Mouse (Mus musculus): ENCODE results near the gene Psmd12.

Gene Psmd12

DNA sequence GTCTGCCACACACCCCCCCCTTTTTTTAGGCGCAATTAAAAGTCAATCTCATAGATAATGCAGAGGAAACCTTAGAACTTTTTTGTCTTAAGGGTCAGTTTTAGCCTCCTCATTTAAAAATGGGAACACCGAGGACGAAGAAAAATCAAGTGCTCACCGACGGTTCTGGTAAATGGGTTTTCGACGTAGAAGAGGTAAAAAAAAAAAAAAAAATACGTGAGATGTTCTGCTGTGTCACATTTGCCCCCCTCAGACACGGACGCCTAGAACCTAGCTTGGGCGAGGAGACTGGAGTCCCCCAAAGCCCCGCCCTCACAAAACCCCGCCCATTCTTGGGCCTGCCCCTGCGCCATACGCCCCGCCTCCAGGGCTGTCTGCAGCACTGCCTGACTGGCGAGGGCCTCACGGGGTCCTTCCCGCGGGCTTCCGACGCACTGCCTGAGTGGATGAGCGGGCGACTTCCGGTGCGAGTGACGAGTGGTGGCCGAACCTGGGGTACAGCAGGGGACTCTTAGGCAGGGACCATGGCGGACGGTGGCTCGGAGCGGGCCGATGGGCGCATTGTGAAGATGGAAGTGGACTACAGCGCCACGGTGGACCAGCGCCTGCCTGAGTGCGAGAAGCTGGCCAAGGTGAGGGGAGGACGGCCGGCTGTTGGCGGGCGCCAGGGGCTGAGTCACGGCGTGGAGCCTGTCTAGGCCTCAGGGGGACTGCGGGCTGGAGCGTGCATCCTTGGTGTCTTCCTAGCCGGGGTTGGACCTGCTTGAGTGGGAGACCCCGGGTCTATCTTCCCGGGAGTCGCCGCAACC lies at the start of gene Psmd12:
Gene Psmd12, plus strand, starts transcription at position 432 of the 809 bp plus-strand sequence.
- DNase-seq (ENCODE audit: low read depth, low spot score) = peak; percentile 98

DNA sequence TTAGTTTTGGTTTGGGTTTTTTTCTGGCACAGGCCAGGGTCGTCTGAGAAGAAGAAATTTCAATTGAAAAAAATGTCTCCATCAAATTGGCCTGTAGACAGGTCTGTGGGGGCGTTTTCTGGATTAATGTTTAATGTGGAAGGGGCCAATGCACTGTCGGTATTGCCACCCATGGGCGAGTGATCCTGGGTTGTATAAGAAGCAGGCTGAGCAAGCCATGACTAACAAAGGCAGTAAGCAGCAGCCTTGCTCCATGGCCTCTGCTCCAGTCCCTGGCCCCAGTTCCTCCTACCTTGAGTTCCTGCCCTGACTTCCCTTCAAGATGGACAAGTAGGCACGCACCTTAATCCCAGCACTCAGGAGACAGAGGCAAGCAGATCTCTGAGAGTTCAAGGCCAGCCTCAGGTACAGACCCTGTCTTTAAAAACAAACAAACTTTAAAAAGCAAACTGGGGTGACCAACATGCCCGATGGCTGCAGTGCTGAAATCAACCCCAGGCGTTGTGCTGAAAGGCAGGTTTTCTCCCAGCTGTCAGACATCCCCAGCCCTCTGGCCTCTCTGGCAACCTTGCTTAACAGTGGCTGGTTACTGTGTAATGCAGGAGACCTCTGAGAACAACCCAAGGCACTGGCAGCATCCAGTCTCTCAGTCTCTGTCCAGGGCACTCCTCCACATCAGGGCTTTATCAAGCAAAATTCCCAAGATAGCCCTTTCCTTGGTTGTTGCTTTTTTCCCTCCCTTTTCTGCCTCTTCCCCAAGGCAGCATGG lies 47.9 kb upstream of the Psmd12 start:
- DNase-seq (ENCODE audit: low read depth, low spot score) = no peak

DNA sequence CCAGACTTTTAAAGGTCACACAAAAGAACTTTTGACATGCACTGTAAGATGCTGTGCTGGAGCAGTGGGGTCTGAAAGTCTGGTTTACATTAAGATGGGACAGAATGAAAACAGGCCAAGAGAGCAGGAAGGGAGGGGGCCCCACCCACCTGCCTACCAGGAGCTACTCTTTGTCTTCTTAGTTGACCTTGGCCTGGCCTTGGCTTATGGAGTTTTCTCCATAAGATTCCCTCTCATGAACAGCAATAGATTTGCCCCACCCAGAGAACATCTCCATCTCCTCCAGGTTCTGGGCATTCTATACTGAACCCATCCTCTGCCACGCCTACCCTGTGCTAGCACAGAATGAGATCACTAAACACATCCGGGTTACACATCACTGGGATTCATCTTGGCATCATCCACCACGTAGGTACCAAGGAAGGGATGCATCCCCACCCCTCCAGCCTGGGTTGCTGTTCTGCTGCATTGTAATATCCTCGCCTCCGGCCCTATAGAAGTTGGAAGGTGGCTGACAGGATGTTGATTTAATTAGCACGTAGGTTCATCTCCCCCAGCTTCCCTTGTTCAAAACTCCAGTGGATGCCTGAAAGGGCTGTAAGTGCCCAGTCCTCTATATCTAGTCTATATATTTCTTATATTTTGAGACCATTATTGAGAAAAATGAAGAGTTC lies 43.4 kb upstream of the Psmd12 start:
- DNase-seq (ENCODE audit: low read depth, low spot score) = no peak

DNA sequence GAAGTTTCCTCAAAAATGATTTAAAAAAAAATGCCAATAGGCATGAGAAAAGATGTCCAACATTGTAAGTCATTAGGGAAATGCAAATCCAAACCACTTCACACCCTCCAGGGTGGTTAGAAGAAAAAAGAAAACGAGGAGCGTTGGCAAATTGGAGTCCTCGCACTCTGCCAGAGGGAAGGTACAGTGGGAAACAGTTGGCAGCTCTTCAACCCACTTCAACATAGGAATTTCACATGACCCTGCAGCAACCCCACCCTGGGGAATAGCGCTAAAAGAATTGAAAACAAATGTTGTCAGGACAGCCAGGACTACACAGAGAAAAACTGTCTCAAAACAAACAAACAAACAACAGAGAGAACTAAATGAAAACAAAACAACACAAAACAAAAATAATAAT lies 41.6 kb upstream of the Psmd12 start:
- DNase-seq (ENCODE audit: low read depth, low spot score) = no peak

DNA sequence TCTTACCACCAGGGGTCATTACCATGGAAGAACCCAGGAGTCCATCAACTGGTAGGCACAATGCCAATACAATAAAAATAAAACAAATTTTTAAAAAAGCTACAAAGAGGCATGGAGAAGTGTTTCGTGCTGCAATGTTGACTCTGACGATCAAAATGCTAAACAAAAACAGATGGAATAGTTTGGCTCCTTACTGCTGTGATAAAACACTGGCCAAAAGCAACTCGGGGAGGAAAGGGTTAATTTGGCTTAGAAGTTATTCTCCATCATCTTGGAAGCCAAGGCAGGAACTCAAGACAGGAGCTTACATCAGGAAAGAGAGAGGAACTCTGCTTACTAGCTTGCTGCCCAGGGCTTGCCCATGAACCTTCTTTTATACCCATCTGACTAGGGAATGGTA lies 41.1 kb upstream of the Psmd12 start:
- no peak for DNase-seq (ENCODE audit: low read depth, low spot score)

DNA sequence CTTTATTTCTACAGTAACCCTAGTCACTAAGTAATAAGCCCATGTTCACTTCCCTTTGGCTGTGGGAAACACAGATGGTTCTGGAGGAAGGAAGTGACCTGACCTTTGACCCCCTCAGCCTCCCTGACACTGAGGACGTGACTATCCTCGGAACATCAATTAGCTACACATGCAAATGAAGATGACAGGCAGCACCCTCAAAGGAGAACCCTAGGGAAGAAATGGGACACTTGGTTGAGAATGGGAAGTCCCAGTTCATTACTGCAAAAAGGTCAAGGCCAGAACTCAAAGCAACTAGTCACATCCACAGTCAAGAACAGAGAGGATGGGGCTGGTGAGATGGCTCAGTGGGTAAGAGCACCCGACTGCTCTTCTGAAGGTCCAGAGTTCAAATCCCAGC lies 38.2 kb upstream of the Psmd12 start:
- no peak for DNase-seq (ENCODE audit: low read depth, low spot score)

DNA sequence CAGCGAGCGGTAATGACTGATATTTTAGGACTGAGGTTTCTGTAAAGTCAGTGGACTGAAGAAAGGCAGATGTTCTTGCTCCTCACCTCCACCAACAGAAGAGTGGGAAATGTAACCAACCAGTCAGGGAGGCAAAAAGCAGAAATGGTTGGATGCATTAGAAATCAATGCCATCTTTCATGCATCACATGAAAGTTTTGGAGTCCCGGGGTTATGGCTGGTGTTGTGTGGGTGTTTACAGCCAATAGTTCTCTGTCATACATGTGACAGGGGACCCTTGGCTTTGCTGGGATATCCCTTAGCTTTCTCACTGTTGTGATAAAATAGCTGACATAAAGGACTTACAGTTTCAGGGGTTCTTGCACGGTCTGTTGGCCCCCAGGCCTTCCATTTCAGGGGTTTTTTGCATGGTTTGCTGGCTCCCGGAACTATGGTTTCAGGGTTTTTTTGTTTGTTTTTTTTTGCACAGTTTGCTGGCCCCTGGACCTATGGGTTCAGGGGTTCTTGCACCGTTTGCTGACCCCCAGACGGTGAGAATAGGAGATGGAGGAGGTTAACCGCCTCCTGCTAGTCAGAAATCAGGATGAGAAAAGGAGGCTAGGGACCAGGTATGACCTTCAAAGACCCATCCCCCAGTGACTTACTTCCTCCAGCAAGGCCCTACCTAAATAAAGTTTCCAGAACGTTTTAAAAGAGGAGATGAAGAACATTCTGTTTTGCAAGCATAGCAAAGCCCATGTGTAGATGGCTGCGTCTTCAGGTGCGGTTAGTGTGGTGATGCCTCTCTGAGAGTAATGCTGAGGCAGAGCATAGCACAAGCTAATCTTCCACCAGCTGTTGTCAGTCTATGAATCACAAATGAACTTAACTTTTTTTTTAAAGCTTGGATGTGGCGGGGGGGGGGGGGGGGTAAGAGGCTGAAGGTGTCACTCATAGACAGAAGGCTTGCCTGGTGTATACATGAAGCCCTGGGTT lies 35.9 kb upstream of the Psmd12 start:
- no peak for DNase-seq (ENCODE audit: low read depth, low spot score)

DNA sequence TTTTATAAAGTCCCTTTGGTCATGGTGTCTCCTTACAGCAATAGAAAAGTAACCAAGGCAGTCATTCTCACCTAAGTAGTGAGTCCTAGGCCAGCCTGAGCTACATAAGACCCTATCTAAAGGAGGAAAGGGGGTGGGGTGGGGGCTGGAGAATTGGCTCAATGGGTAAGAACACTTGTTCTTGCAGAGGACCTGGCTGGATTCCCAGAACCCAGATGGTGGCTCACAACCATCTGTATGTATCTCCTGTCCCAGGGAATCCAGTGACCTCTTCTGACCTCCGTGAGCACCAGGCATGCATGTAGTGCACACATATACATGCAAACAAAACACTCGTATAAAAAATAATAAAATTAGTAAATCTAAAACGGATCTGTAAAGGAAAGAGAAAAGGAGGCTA lies 33.6 kb upstream of the Psmd12 start:
- DNase-seq (ENCODE audit: low read depth, low spot score) = peak; percentile 90

DNA sequence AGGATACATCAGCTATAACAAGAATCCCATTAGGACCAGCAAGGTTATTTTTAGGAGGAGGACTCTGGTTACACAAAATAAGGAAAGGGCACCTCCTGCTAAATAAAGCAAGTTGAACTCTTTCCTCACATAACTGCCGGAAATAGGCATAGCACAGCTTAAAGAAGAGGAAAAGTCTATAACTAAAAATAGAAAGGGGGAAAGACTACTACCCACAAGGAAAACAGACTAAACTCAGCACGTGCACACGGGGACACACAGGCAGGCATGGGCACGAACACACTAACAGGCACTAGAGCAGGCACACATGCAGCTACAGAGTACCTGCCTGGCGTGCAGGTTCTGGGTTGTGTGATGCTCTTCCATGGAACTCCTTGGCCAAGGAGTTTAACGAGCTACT lies 32.6 kb upstream of the Psmd12 start:
- DNase-seq (ENCODE audit: low read depth, low spot score) = no peak

DNA sequence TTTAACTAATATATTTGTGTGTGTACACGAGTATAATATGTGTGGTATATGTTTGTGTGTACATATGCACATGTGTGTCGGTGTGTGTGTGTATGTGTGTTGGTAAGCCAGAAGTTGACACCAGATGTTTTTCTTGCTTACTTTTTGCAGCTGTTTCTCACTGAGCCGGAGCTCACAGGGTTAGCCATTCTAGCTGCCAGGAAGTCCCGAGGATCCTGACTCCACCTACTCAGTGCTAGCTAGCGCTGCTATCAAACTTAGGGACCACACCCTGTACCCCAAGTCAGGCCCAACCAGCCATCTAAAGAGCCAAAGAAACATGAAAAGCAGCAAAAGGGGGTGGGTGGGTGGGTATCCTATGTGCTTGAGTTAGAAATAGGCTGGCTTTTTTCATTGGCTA lies 31.9 kb upstream of the Psmd12 start:
- DNase-seq (ENCODE audit: low read depth, low spot score) = no peak

DNA sequence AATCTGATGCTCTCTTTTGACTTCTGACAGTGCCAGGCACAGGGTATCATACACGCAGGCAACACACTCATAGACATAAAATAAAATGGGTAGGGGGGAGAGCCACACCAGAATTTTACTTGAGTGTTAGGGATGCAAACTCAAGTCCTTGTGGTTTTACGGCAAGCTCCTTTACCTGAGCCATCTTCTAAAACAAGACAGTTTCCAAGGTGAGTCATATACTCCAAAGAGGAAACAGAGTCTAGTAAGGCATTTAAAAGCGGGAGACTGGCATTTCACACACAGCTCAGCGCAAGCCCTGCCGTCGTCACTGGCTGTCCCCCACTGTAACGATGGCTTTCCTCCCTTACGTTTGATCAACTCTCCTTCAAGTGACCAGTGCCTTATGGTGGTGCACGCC lies 31.4 kb upstream of the Psmd12 start:
- no peak for DNase-seq (ENCODE audit: low read depth, low spot score)

DNA sequence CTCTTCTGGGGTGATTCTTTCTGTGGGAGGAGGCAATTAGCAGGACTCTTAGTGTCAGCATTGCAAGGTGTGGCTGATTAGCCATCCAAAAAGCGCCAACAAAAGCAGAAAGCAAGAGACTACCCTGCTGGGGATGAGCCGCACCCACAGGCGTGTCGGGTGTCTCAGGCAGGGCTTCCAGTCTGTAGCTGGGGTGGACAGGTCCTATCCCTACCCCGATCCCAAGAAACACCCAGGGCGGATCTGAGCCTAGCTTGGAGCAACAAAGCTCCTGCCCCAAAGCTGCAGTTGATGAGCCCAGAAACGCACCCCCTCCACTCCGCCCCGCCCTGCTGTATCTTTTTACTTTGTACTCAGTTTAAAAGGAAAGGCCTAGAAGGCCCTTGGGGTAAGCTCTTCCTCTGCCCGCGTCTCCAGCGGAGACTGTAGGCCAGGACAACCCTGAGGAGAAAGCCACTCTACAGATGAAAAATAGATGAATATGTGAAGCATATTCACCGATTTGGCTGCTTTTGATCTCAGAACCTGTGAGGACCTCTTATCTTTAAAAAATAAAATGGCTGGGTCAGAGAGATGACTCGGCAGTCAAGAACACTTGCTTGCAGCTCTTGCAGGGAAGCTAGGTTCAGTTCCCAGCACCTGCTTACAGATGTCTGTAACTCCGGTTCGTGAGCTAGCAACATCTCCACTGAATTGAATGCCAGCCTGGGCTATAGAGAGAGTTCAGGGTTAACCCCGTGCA lies 29.9 kb upstream of the Psmd12 start:
- DNase-seq (ENCODE audit: low read depth, low spot score) = no peak

DNA sequence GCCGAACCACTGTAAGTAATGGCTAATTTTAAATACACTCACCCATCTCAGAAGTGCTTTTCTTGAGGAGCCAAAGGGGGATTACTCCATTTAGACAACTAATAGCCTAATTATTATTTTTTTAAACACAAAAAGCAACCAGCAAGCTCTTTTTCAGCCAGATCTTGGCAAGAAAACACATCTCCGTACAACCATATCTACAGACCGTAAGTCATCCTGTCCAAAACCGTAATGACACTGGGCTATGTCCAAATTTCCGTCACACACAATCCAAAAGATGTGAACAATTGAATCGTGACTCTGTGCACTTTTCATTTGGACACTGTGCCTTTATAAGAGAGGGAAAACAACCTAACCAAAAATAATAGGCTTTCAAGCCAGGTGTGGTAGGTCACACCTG lies 29.2 kb upstream of the Psmd12 start:
- DNase-seq (ENCODE audit: low read depth, low spot score) = no peak

DNA sequence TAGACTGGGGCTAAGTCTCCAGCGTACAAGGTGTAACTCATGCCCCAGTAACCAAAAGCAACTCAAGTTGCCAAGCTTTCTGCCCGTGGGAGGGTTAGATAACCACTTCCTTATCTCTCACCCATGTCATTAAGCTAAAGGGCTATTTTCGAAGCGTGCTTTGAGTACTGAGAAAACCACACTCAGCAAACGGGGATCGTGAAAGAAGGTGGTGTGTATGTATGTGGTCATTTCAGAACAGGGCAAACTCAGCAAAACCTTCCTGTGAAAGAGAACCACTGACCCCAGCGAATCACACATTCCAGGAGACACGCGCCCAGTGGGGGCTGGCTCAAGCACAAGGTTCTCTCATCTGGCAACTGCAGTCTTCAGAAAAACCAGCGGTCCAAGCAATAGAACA lies 28.2 kb upstream of the Psmd12 start:
- no peak for DNase-seq (ENCODE audit: low read depth, low spot score)

DNA sequence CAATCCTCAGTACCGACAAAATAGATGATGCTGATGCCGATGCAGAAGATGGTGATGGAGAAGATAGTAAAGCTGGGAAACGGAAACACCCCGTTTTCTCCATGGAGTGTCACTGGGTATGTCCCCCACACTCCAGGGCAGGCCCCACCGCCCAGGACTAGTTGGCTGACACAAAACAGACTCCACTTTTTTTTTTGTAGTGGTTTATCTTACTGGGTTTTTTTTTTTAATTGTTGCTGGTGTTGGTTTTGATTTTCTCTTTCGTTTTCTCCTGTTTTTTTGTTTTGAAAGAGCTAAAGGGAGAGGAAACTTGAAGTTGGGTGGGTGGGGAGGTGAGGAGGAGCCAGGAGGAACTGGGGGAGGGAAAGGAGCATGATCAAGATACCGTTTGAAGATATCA lies 27.2 kb upstream of the Psmd12 start:
- DNase-seq (ENCODE audit: low read depth, low spot score) = no peak

DNA sequence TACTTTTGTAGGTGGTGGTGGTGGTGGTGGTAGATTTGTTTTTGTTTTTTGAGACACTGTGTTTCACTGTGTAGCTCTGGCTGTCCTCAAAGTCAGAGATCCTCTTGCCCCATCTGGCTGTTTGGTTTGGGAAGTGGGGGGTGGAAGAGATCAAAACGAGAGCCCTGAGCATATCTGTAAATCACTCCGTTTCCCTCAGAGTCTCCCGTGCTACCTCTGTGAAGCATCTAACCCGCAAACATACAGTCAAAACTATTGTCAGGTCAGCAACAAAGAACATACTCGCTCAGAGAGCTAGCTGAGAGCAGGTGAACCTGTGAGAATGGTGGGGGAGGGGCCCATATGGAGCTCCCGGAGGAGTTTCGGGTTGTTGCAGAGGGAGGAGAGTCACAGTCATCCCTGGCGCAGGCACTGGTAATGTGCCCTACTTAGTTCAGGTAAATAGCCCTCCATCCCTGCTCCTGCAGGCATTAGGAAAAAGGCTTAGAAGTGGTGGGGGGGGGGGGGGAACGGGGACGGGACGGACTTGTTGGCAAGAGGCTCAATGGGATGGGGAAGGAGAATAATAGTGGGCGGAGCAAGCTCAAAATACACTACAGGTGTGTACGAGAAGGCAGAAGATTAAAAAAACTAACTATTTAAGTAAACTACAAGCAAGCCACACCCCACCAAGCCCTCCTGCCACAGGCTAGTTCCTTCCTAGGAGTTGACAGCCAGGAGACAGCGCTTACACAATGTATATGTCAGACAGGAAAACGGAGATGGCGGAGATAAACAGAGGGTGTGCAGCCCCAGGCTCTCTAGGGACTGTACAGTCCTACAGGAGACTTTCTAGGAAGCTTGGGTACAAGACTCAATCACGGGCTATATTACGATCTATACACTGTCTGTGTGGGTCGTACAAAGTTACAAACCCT lies 24.5 kb upstream of the Psmd12 start:
- DNase-seq (ENCODE audit: low read depth, low spot score) = peak; percentile 42

DNA sequence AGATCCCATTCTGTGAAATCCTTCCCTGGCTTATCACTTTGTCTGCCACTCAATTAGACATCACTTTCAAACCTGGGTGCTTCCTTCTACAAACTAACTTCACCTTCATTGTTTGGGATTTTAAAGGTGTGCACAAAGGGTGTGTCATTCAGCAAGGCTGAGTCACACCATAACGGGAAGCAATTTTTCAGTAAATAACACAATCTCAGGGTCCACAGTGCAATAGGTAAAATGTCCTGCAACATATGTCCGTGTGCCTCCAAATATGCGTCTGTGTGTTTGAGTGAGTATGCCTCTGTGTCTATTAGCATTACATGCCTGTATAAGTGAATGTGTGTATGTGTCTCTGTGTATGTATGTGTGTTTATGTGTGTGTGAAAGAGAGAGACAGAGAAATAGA lies 22.0 kb upstream of the Psmd12 start:
- DNase-seq (ENCODE audit: low read depth, low spot score) = no peak

DNA sequence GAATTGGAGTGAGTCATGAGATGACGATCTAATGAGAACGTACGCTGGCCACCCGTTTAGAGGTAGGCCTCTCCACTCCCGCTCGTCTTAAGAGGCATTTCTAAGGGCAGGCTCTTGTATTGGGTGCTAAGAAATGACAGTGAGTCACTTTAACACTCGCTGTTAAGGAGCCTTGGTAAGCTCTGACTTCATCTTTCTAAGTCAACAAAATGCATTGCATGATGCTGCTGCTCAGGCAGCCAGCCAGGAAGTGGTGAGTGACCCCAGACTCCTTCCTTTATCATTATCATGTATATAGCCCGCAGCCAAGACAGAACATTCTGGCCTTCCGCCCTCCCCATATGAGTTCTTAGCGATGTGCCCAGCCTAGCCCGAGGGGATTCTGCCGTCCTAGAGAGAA lies 21.0 kb upstream of the Psmd12 start:
- no peak for DNase-seq (ENCODE audit: low read depth, low spot score)

DNA sequence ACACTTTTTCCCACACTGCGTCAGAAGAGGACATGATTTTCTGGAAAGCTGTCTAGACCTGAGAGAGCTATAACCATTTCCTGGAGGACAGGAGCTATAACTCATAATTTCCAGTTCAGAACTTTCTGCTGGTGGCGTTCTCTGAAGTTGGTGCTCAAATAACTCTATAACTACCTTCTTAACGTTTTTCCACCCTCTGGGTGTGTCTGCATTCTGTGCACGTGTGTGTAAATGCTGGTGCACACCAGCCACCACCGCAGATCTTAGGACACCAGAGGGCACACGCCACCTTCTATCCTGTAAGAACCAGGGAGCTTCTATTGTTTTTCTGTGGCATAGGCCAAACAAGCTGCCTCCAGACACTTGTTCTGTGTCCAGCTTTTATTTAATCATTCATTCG lies 20.3 kb upstream of the Psmd12 start:
- no peak for DNase-seq (ENCODE audit: low read depth, low spot score)

DNA sequence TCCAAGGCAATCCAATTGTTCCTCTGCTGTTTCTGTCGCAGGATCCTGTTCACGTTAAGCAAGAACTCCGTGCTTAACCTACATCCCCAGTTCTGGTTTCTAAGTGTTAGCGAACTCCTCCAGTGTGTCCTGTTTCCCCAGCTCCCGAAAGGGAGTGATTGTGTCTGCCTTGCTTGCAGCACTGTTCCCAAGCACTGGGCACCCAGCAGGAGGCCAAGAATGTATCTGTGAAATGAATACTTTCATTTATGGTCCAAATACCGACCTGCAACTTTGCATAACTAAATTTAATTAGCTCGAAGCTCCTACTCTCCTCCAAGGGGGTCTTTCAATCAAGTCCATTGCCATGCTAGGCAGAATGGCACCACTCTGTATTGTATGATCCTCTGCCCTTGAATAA lies 19.5 kb upstream of the Psmd12 start:
- no peak for DNase-seq (ENCODE audit: low read depth, low spot score)
